Mouse (Mus musculus): ENCODE measurements around the gene Cyth3.

Gene Cyth3

GRCm38 (mm10) chr5:143669839-143670238 is 47.6 kb downstream of the Cyth3 start:
- no peak for DNase-seq

- DNase-seq = no peak
Measured at GRCm38 (mm10) chr5:143670740-143671415, 48.6 kb downstream of the Cyth3 start.

GRCm38 (mm10) chr5:143674576-143674975 is 52.3 kb downstream of the Cyth3 start:
- DNase-seq = no peak

GRCm38 (mm10) chr5:143676218-143676985 is 54.2 kb downstream of the Cyth3 start:
- no peak for DNase-seq

- DNase-seq = no peak
Measured at GRCm38 (mm10) chr5:143677363-143677762, 55.1 kb downstream of the Cyth3 start.

GRCm38 (mm10) chr5:143678634-143679271 is 56.5 kb downstream of the Cyth3 start:
- DNase-seq = no peak

- DNase-seq = no peak
Measured at GRCm38 (mm10) chr5:143679654-143680053, 57.4 kb downstream of the Cyth3 start.

GRCm38 (mm10) chr5:143683696-143684095 is 61.4 kb downstream of the Cyth3 start:
- DNase-seq = no peak

GRCm38 (mm10) chr5:143684911-143685390 is 62.7 kb downstream of the Cyth3 start:
- no peak for DNase-seq

- no peak for DNase-seq
Measured at GRCm38 (mm10) chr5:143686456-143686855, 64.2 kb downstream of the Cyth3 start.

- DNase-seq = no peak
Measured at GRCm38 (mm10) chr5:143687589-143687988, 65.3 kb downstream of the Cyth3 start.

GRCm38 (mm10) chr5:143690392-143690791 is 68.1 kb downstream of the Cyth3 start:
- no peak for DNase-seq

GRCm38 (mm10) chr5:143690926-143691325 is 68.7 kb downstream of the Cyth3 start:
- DNase-seq = no peak

- DNase-seq = no peak
Measured at GRCm38 (mm10) chr5:143696323-143696722, 74.1 kb downstream of the Cyth3 start.

GRCm38 (mm10) chr5:143698454-143698853 is 76.2 kb downstream of the Cyth3 start:
- DNase-seq = no peak

- no peak for DNase-seq
Measured at GRCm38 (mm10) chr5:143700247-143700646, 78.0 kb downstream of the Cyth3 start.

- no peak for DNase-seq
Measured at GRCm38 (mm10) chr5:143701074-143701473, 78.8 kb downstream of the Cyth3 start.

GRCm38 (mm10) chr5:143704875-143705658 is 82.8 kb downstream of the Cyth3 start:
- peak; percentile 67 for DNase-seq

GRCm38 (mm10) chr5:143705659-143705982 is 83.4 kb downstream of the Cyth3 start:
- no peak for DNase-seq

- DNase-seq = no peak
Measured at GRCm38 (mm10) chr5:143706030-143706821, 84.0 kb downstream of the Cyth3 start.

GRCm38 (mm10) chr5:143706822-143707200 is 84.6 kb downstream of the Cyth3 start:
- no peak for DNase-seq

GRCm38 (mm10) chr5:143711326-143711725 is 89.1 kb downstream of the Cyth3 start:
- DNase-seq = peak; percentile 30
